Mouse (Mus musculus): ENCODE results near the gene Gabbr1.

DNA sequence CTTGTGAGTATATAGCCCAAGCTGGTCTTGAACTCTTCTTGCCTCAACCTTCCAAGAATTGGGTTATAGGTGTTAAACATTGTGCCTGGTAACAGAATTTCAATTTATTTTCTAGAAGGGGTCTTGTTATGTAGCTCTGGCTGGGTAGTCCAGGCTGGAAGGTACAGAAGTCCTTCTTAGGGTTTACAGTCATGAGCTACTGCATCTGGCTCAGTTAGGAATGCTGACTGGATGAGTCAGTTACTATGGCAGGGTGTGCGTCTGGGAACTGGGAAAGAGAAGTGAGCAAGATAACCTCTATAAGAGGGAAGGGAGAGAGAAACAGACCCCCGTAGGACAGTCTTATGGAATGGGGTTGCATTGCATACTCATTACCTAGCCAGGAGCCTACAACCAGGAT is 30.0 kb downstream of the Gabbr1 start:
- no peak for TF ChIP-seq CTCF (IDR thresholded peaks at IDR 0.05; ENCODE audit: low read depth)
- TF ChIP-seq EP300 (IDR thresholded peaks at IDR 0.05; ENCODE audit: low read depth) = no peak

Measured in liver, embryonic 14.5 days (tissue).